Mouse (Mus musculus): ENCODE data around the gene Nt5dc3. TPM values are rescaled to one million over a fixed set of nuclear protein-coding genes. Genes with fewer than 3 reads are reported as not detected.

The Nt5dc3 gene
- polyA plus RNA-seq, 1 experiment = 6.8 TPM

- peak overlapping the region; percentile 97 for H3K27ac ChIP-seq (ENCODE audit: insufficient read depth, low read depth, low read length)
- TF ChIP-seq POLR2A (IDR thresholded peaks at IDR 0.05; ENCODE audit: borderline replicate concordance, low read depth, low read length) = no peak
- no peak for TF ChIP-seq CTCF (IDR thresholded peaks at IDR 0.05; ENCODE audit: low read depth, low read length)
- no peak overlapping the region for H3K4me3 ChIP-seq (ENCODE audit: insufficient read depth, low read length)
Measured at GRCm38 (mm10) chr10:86886434-86886833, 107.6 kb downstream of the Nt5dc3 start.

More at GRCm38 (mm10) chr10:86886434-86886833, 107.6 kb downstream of the Nt5dc3 start:
- peaks cover 66% of the 10 kb centered on the region for H3K4me1 ChIP-seq (ENCODE audit: control insufficient read depth, insufficient read depth, low read length)

Other genes starting within 250 kb of the Nt5dc3 start
- gene Hsp90b1, start 73.5 kb upstream of the Nt5dc3 start, polyA plus RNA-seq (2012; ENCODE audit: insufficient read depth, insufficient read length, missing spikeins) = 458 and 473 TPM in 2 replicates
- gene Ttc41, start 73.2 kb upstream of the Nt5dc3 start, polyA plus RNA-seq (2012; ENCODE audit: insufficient read depth, insufficient read length, missing spikeins) = 0.89 and 1.8 TPM in 2 replicates
- 3.0 TPM in 1 of 2 replicates, not detected in the other for gene Gm49358, start 15.0 kb upstream of the Nt5dc3 start, polyA plus RNA-seq (2012; ENCODE audit: insufficient read depth, insufficient read length, missing spikeins)
- gene Stab2, start 229.0 kb downstream of the Nt5dc3 start, polyA plus RNA-seq (2012; ENCODE audit: insufficient read depth, insufficient read length, missing spikeins) = 0.31 and 0.63 TPM in 2 replicates

All from bone marrow macrophage, adult 2 months (primary cell).